Mouse (Mus musculus): Measurements from ENCODE around the gene Dhh.
"Not testable (repeated sequence)": the region's sequence is repeated elsewhere in the genome, so short reads cannot be mapped to it uniquely, and the experiment has no call there.

- not testable (repeated sequence) for TF ChIP-seq CTCF, EP300 (IDR thresholded peaks at IDR 0.05; ENCODE audit: low read depth)
Observed at GRCm38 (mm10) chr15:98933004-98933671, 34.8 kb upstream of the Dhh start.

Data from liver, embryonic 14.5 days (tissue).